Mouse (Mus musculus) cerebellum, postnatal 4 days (tissue): ENCODE results near the gene Plaur.

Experiments
- DNase-seq, 2 experiments: peaks; one replicate each; pipeline ENCODE4 v3.0.0; 2022; ENCODE audit warnings: low spot score in 2 of 2, mixed read lengths in 1 of 2

Gene Plaur

DNA sequence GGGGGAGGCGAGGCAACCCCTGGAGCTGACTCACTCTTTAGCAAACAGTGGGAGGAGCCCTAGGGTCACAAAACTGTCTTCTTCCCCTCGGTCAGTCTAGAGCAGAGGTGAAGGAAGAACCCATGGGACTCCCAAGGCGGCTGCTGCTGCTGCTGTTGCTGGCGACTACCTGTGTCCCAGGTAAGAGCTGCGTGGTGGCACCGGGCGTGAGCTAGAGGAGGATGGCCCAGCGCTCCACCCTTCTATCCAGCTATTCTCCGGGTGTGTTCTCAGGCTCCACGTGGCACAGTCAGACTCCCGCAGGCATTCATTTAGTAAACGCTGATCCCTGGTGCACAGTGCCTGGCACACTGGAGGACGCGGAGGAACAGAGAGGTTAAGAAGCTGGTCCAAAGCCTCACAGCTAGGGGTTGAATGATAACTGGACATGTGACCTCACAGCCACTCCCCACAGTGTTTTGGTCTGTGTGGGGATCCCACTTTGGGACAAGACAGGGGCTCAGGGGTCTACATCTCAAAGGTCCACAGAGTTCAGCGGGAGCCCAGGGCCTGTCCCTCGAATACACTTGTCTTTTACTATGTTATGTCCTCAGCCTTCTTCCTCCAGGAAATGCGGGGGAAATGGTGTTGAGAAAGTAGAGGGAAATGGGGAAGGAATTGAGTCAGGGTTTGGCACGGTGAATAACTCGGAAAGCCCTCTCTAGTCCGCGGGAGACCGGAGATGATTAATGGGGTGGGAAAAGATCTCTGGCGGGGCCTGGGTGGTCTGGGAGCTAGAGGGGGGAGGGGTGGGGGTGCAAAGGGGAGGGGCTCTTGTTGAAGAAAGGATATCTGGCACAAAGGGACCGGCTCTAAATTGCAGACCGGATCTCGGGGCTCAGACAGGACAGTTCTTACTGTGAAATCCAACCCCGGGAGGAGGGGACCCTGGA, at the start of gene Plaur:
Gene Plaur (plus strand): TSS at position 97 of the 932 bp plus-strand sequence.
- DNase-seq, result no peak

GRCm38 (mm10) chr7:24413630-24414029, 48.7 kb upstream of the Plaur start:
- no peak for DNase-seq

GRCm38 (mm10) chr7:24415261-24415660, 47.0 kb upstream of the Plaur start:
- DNase-seq, result no peak

GRCm38 (mm10) chr7:24419579-24419978, 42.7 kb upstream of the Plaur start:
- DNase-seq, result no peak

- DNase-seq, result no peak
Observed at GRCm38 (mm10) chr7:24421648-24422047, 40.6 kb upstream of the Plaur start.

DNA sequence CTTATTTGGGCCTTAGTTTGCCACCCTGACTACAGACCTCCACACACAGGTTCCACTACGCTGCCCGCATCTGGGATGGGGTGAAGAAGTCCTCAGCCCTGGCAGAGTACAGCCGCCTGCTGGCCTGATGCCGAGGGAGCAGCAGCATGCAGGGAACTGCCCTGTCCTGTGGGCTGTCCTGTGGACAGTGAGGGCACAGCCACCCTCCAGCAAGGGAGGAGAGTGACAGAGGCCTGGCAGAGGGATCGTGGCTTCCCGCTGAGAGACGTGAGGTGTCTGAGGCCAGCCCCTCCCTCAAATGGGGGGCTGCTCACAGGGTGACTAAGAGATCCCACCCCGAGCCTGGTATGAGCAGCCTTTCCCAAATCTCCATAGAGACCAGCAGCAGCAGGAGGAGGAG, 40.0 kb upstream of the Plaur start:
- DNase-seq, result peak in 1 of 2 experiments; percentile 52

- DNase-seq, result no peak
Observed at GRCm38 (mm10) chr7:24423107-24423763, 39.0 kb upstream of the Plaur start.

GRCm38 (mm10) chr7:24423956-24424732, 38.1 kb upstream of the Plaur start:
- DNase-seq, result peak in 1 of 2 experiments; percentile 66

DNA sequence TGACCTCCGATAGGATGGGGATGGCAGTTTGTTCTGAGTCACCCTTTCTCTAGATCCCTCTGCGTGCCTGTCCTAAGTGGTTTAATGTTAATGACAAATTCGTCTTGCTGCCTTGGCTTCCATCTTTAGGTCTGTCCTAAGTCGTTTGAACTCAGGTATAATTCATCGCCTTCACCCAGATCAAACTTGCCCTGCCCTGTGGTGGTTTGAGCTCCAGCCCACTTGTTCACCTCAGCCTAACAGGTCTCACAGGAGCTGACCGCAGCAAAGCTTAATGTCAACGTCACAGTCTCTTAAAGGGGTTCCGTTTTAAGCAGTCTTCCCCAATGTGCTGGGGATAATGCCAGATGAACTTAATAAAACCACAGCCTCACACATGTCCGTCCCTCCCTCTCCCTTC, 36.4 kb upstream of the Plaur start:
- no peak for DNase-seq

GRCm38 (mm10) chr7:24427168-24427567, 35.1 kb upstream of the Plaur start:
- DNase-seq, result no peak

GRCm38 (mm10) chr7:24428725-24429124, 33.6 kb upstream of the Plaur start:
- no peak for DNase-seq

- peak in 1 of 2 experiments; percentile 65 for DNase-seq
Observed at GRCm38 (mm10) chr7:24429413-24430112, 32.7 kb upstream of the Plaur start.

GRCm38 (mm10) chr7:24430551-24431345, 31.5 kb upstream of the Plaur start:
- no peak for DNase-seq

- no peak for DNase-seq
Observed at GRCm38 (mm10) chr7:24431713-24432112, 30.6 kb upstream of the Plaur start.

DNA sequence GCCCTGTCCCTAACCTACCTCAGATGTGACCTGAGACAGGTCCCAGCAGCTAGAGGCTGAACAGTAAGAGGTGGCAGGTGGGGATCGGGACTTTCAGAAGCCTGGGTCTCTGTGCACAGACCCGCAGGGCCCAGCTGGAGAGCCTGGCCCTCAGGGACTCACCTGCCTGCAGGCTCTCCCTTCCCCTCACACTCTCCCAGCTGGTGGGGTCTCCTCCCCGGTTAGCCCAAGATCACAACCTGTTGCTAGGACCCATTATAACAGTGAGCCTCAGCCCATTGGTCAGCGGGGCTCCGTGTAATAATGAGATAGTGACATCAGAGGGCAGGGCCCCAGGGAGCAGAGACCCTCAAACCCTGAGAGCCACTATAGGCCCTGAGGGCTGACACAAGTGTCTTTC, 27.0 kb upstream of the Plaur start:
- DNase-seq, result no peak

DNA sequence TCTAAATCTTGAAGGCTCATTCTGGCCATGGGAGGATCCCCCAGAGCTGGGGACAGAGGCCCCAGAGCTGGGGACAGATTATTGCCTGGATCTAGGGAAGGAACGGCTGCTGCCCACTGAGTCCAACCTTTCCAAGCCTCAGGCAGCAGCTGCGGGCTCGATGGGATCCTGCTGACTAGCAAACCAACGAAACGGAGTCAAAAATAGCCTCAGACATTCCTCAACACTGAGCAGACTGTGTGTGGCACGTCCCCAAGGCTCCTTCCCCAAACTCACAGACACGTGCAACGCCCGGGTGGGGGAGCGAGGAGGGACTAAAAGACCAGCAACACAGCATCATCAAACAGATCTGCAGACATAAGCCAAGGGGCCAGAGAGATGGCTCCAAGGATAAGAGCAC, 24.3 kb upstream of the Plaur start:
- DNase-seq, result no peak

GRCm38 (mm10) chr7:24439191-24439590, 23.1 kb upstream of the Plaur start:
- DNase-seq, result no peak

DNA sequence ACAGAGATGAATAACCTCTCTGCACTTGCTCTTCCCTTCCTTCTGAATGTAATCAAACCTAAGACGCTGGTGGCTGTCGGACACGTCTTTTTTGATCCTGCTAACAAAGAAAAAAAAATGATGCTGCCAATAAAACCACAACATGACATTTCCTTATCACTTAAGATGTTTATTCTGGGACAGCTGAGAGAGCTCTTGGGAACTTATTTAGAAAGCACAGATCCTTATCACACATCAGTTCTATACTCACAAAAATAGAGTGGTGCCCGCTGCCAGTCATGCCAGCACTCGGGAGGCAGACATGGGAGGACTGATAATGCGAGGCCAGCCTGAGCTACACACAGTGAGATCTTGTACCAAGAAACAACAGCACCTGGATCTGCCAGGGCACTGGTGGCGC, 22.4 kb upstream of the Plaur start:
- no peak for DNase-seq

GRCm38 (mm10) chr7:24441785-24442184, 20.5 kb upstream of the Plaur start:
- DNase-seq, result peak in 1 of 2 experiments; percentile 52

- DNase-seq, result no peak
Observed at GRCm38 (mm10) chr7:24442313-24442712, 20.0 kb upstream of the Plaur start.
